Mouse (Mus musculus): ENCODE data around the gene Map3k10. TPM values are rescaled to one million over a fixed set of nuclear protein-coding genes. Genes with fewer than 3 reads are reported as not detected.

Gene Map3k10
- total and polyA plus RNA-seq, 3 experiments: 7.8 to 16.7 (median 8.2) TPM

DNA sequence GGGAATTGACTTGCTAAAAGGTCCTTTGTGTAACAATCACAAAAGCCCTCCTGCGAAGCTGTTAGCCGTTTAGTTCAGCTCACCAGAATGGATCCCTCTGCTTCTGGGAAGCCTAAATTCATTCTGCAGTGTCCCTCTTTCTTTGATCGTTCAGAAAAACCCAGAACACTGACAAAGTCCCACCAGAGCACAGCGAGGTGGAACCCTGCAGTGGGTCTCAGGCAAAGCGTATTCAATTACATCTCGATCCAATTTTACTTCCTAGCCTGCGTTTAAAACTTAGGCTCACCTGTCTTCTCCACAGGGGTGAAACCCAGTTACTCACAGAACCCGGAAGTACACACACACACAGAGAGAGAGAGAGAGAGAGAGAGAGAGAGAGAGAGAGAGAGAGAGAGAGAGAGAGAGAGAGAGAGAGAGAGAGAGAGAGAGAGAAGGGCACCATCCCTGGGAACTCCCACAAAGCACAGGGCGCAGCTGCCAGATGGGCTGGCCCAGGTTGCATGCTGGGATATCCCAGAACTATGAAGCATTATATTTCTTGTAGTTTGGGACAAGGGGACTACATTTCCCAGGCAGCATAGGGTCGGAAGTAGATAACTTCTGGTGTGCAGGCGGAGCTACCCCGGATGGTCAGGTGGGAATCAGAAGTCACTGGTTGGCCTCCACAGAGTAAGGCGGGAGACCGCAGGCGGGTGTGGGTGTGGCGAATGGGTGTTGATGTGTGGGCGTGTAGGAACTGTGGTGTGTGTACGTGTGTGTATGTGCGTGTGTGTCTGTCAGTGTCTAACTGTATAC, 14.6 kb upstream of the Map3k10 start, which contains the start of gene Zfp607b:
TSS of gene Zfp607b (plus strand) at position 526 of the 798 bp plus-strand sequence.
- no peaks in the 10 kb centered on the region for H3K36me3 ChIP-seq (replicated peaks in 1 of 2; ENCODE audit: control insufficient read depth in 1 of 2, insufficient read depth in 1 of 2, low read length in 1 of 2)
- no peaks in the 10 kb centered on the region for H3K27me3 ChIP-seq (replicated peaks)
- no peaks in the 10 kb centered on the region for H3K79me2 ChIP-seq (replicated peaks; ENCODE audit: control insufficient read depth, extremely low read depth, insufficient read depth, poor library complexity, severe bottlenecking)
- in situ Hi-C loops (cut with MboI; ENCODE audit: low pct_ligation_motif_present, low pct_unique_long_range_greater_than_20kb, low sequenced_read_pairs): no loop called here
- H3K4me3 ChIP-seq (replicated peaks in 1 of 3; ENCODE audit: low read depth in 2 of 3, low read length in 2 of 3, poor library complexity in 1 of 3): peak within 1 kb of the TSS; percentile 66 to 88 (median 68)
- H3K9ac ChIP-seq (ENCODE audit: insufficient read depth, low read depth): peak within 1 kb of the TSS; percentile 87
- peaks cover 10 to 21% of the 10 kb centered on the region in 2 experiments for H3K4me1 ChIP-seq (ENCODE audit: control insufficient read depth in 1 of 2, insufficient read depth in 2 of 2)
- H3K4me2 ChIP-seq (ENCODE audit: insufficient read depth, low read depth, poor library complexity, severe bottlenecking): peak within 1 kb of the TSS; percentile 92
- peak; percentile 88 for TF ChIP-seq IRF4 (IDR thresholded peaks at IDR 0.05; ENCODE audit: low read depth, low read length)
- TF ChIP-seq JUN (IDR thresholded peaks at IDR 0.05; ENCODE audit: insufficient read depth, low read depth, low read length): no peak
- TF ChIP-seq ZNF384 (IDR thresholded peaks at IDR 0.05; ENCODE audit: low read depth, low read length): no peak; the same call in 1 of the 2 replicates
- peak; percentile 96 for TF ChIP-seq HCFC1 (IDR thresholded peaks at IDR 0.05; ENCODE audit: low read depth, low read length)
- peak; percentile 13; the same call in 1 of the 2 replicates for TF ChIP-seq ETS1 (conservative IDR thresholded peaks at IDR 0.05; ENCODE audit: low read depth, low read length)
- TF ChIP-seq ZMIZ1 (IDR thresholded peaks at IDR 0.05; ENCODE audit: low read depth, low read length): peak; percentile 30
- peak; percentile 74 for TF ChIP-seq MAX (IDR thresholded peaks at IDR 0.05; ENCODE audit: low read length)
- peak; percentile 64 for TF ChIP-seq MYC (IDR thresholded peaks at IDR 0.05; ENCODE audit: low read depth, low read length)
- no peak for TF ChIP-seq SMC3 (IDR thresholded peaks at IDR 0.05; ENCODE audit: low read depth, low read length)
- TF ChIP-seq POLR2A (IDR thresholded peaks at IDR 0.05; ENCODE audit: low read depth, low read length): peak; percentile 72
- TF ChIP-seq MXI1 (IDR thresholded peaks at IDR 0.05; ENCODE audit: low read depth, low read length): peak; percentile 83
- peak; percentile 87; the same call in 1 of the 2 replicates for TF ChIP-seq E2F4 (IDR thresholded peaks at IDR 0.05; ENCODE audit: insufficient replicate concordance, low read depth, low read length)
- peak; percentile 81 for TF ChIP-seq NRF1 (IDR thresholded peaks at IDR 0.05; ENCODE audit: low read depth, low read length)
- peak; percentile 94 for TF ChIP-seq JUND (conservative IDR thresholded peaks at IDR 0.05; ENCODE audit: low read depth, low read length)
- peak; percentile 20; the same call in 1 of the 2 replicates for TF ChIP-seq MAZ (IDR thresholded peaks at IDR 0.05; ENCODE audit: low read depth, low read length)
- no peak for TF ChIP-seq EP300 (IDR thresholded peaks at IDR 0.05; ENCODE audit: low read length)
- no peak for TF ChIP-seq CTCF (conservative IDR thresholded peaks at IDR 0.05 in 1 of 2, IDR thresholded peaks at IDR 0.05 in 1 of 2; ENCODE audit: low read depth in 2 of 2, low read length in 2 of 2)
- no peak for TF ChIP-seq UBTF (IDR thresholded peaks at IDR 0.05; ENCODE audit: low read depth, low read length)
- peak; percentile 98 for TF ChIP-seq KAT2A (IDR thresholded peaks at IDR 0.05; ENCODE audit: insufficient replicate concordance, low read length)
- TF ChIP-seq MEF2A (IDR thresholded peaks at IDR 0.05; ENCODE audit: borderline replicate concordance, low read depth, low read length): no peak; the same call in 1 of the 2 replicates
- no peak for TF ChIP-seq ZKSCAN1 (IDR thresholded peaks at IDR 0.05; ENCODE audit: borderline replicate concordance, low read depth, low read length)
- peak; percentile 56 for TF ChIP-seq USF2 (conservative IDR thresholded peaks at IDR 0.05; ENCODE audit: low read depth, low read length)
- peak; percentile 70; the same call in 1 of the 2 replicates for TF ChIP-seq GABPA (IDR thresholded peaks at IDR 0.05; ENCODE audit: insufficient replicate concordance, low read depth, low read length)
- peak; percentile 50; the same call in 1 of the 2 replicates for TF ChIP-seq TBP (conservative IDR thresholded peaks at IDR 0.05; ENCODE audit: low read depth, low read length)
- TF ChIP-seq USF1 (IDR thresholded peaks at IDR 0.05; ENCODE audit: low read depth, low read length): peak; percentile 76
- TF ChIP-seq ELF1 (IDR thresholded peaks at IDR 0.05; ENCODE audit: low read depth, low read length): peak; percentile 96
- peak; percentile 85 for TF ChIP-seq SIN3A (IDR thresholded peaks at IDR 0.05; ENCODE audit: low read length)
- peak; percentile 77 for TF ChIP-seq CHD2 (IDR thresholded peaks at IDR 0.05; ENCODE audit: low read length)
- 0 out of 2 replicates have a peak, but pooled peaks have one; percentile 24 for TF ChIP-seq POLR2AphosphoS2 (IDR thresholded peaks at IDR 0.05; ENCODE audit: low read depth, low read length)
- peak; percentile 79; the same call in 1 of the 2 replicates for TF ChIP-seq TCF12 (IDR thresholded peaks at IDR 0.05; ENCODE audit: low read depth, low read length)
- dilution Hi-C loops (cut with MboI; ENCODE audit: extremely low pct_ligation_motif_present, extremely low pct_unique_long_range_greater_than_20kb, low sequenced_read_pairs): no loop called here
- H3K27ac ChIP-seq (ENCODE audit: insufficient read depth, low read depth): no peak within 1 kb of the TSS
- DNase-seq (ENCODE audit: extremely low read depth): peak; percentile 98
- H3K9me3 ChIP-seq (replicated peaks; ENCODE audit: low read length): no peaks in the 10 kb centered on the region
